Mouse (Mus musculus) heart, adult 9 months (tissue): ENCODE measurements around the gene Rec114.

Experiments used
- DNase-seq, 2 experiments: peaks; one replicate each; pipeline ENCODE4 v3.0.0; 2022; ENCODE audit warnings: low spot score in 2 of 2

Rec114 gene

DNA sequence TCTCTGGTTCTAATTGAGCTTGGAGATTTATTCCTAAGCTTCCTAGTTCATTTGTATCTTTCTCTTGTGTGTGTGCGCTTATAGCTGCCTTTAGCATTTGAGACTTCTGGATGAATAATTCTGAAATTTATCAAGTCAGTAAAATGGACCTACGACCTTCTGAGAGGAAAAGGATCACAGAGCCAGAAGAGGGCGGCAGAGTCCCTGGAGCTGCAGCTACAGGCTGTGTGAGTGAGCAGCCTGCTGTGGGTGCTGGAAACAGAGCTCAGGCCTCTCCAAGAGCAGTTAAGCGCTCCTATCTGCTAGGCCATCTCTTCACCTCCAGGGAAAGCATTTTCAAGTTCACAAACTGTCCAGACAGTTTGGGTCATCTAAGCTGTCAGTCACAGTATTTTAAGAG is 81.8 kb downstream of the Rec114 start:
- DNase-seq, result no peak

DNA sequence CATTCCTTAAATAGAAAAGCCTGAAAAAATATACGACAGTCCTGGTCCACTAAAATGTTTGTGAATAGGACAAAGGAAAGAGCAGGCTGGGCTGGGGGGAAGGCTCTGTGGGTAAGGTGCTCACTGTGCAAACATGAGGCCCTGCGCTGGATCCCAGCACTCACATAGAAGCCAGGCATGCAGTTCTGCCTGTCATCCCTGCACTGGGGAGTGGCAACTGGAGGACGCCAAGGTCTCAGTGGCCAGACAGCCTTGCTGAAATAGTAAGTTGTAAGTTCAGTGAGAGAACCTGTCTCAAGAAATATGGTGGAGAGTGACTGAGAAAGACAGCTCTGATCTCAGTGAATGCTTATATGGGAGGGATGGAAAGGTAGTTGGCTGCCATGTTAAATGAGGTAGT is 83.1 kb downstream of the Rec114 start:
- no peak for DNase-seq

GRCm38 (mm10) chr9:58659989-58660388 is 83.8 kb downstream of the Rec114 start:
- DNase-seq, result no peak

GRCm38 (mm10) chr9:58659331-58659730 is 84.4 kb downstream of the Rec114 start:
- DNase-seq, result no peak

- no peak for DNase-seq
Measured at GRCm38 (mm10) chr9:58658596-58659309, 85.0 kb downstream of the Rec114 start.

- no peak for DNase-seq
Measured at GRCm38 (mm10) chr9:58657735-58658512, 85.8 kb downstream of the Rec114 start.

DNA sequence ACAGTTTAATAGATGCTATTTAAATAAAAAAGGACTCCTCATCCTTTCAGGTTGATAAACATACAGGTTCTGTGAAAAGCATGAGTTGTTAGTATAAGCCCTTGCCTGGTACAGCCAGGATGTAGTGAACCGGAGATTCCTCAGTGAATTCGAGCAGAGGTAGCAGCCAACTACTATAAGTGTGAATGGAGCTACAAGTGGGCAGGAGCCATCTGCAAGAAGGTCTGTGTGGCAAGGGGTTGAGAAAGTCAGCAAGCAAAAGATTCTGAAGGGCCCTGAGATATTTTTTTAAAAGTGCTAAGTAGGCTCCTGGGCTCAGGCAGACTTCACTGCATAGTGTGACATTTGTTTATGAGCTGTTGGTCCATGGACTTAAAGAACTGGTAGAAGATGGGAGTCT is 86.9 kb downstream of the Rec114 start:
- DNase-seq, result no peak

DNA sequence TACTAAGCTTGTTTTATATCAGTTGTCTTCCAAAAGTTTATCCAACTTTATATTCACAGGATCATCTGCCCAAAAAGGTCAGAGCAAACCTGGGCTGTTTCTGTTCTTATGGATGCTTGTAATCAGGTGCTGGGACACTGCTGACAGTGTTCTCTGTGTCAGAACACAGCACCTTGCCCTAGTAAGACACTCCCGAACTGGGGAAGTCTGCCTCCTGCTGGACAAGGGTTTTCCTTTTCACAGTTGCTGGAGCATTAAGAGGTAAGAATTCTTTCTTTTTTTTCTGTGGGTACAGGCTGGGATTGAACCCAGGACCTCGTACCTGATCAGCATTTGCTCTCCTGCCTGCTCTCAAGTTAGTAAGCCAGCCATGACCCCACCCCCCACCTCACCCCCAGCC is 87.4 kb downstream of the Rec114 start:
- DNase-seq, result no peak

GRCm38 (mm10) chr9:58654494-58654893 is 89.3 kb downstream of the Rec114 start:
- no peak for DNase-seq

DNA sequence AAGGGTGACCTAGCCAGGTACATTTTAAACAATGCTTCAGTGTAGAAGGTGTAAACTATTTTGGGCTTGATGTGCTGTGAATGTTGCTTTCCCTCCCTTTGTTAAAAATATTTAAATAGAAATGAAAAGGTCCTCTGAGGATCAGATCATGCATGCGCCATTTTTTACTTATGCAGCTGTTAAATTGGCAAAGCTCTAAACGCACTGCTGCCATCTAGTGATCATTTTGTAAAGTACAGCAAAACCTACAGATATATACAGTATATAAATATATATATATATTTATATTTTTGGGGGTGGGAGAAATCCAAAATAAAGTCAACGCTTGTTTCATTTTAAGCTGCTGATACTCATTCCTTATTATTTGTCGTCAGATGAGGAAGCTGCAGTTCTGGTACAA is 91.8 kb downstream of the Rec114 start:
- peak in 1 of 2 experiments; percentile 64 for DNase-seq

- DNase-seq, result no peak
Measured at GRCm38 (mm10) chr9:58649265-58649626, 94.5 kb downstream of the Rec114 start.

DNA sequence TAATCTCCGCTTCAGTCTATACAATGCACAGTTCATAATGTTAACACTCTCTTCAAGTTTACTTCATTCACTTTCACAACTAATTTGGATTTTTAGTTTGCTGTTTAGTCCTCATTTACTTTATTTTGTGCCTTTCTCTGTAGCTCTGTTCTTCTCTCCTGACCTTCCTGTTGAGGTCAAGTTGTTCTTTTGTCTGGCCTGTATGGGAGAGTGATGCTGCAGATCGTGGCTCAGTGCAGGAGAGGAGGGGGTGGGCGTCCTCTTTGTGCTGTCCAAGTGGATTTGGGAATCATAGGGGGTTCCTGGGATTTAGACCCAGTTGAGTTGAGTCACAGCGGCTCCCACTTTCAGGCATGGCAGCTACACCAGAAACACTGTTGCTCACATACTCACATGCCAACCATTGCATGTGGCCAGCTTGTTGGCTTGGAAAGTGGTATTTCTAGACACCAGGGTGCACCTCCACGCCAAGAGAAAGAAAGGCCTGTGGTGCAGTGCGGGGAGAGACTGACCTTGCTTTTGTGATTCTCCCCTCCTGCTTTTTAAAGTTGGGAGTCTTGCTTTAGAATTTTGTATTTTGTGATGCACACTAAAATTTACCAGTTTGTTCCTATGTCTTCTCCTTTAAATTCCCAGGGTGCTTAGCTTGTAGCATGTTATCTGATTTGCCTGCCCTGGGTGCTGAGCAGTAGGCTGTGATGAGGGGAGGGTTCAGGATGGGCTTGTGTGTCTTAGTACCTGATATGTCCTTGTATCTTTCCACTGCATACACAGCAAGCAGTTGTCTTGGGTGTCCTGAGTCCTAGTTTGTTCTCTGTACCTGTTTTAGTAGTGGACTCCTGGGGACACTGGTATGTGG is 95.1 kb downstream of the Rec114 start:
- DNase-seq, result no peak

- no peak for DNase-seq
Measured at GRCm38 (mm10) chr9:58630441-58630840, 113.3 kb downstream of the Rec114 start.

- DNase-seq, result no peak
Measured at GRCm38 (mm10) chr9:58627197-58627596, 116.6 kb downstream of the Rec114 start.

DNA sequence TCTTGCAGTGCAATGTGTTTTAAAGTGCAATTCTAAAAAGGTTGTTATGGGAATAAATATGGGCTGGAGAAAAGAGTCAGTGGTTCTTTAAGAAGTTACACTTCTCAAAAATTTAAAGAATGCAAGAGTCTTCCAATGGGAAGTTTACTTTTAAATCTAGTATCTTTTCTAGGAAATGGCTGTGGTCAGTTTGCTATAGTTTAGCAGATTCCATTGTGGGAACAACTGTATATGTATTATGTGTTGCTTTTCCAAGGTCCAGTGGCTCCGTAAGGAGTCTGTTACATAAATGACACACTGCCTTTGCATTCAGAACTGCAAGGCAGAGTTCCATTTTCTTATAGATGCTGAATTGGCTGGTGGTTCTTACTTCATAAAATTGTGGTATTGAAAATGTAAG is 120.8 kb downstream of the Rec114 start:
- DNase-seq, result no peak

GRCm38 (mm10) chr9:58615064-58615938 is 128.5 kb downstream of the Rec114 start:
- DNase-seq, result no peak

- DNase-seq, result no peak
Measured at GRCm38 (mm10) chr9:58613790-58614189, 130.0 kb downstream of the Rec114 start.
